Mouse (Mus musculus) lung, postnatal 0 days (tissue): Measurements from ENCODE around the gene Atp2b2. TPM values are rescaled to one million over a fixed set of nuclear protein-coding genes. Genes with fewer than 3 reads are reported as not detected.

Experiments used
- ATAC-seq: fragments of 200-750 bp; cut with Nextera tagmentation; 2 replicates; pipeline ENCODE4 v1.8.0; 2017; ENCODE audit warnings: moderate library complexity
- DNase-seq: peaks from one replicate; pipeline ENCODE4 v3.0.0-alpha.2; 2016; ENCODE audit warnings: low spot score
- H3K27ac ChIP-seq: fragments of 300-500 bp; sonication (generic); 2 replicates; pipeline ENCODE4 v1.5.1; 2014; ENCODE audit warnings: antibody characterized with exemption, mild to moderate bottlenecking, low read length, mixed read lengths
- H3K27me3 ChIP-seq: fragments of 300-500 bp; sonication (generic); replicated peaks from 2 replicates; pipeline ENCODE4 v1.6.1; 2014; ENCODE audit warnings: low read length, mixed read lengths; ENCODE audit not compliant: insufficient read depth
- H3K36me3 ChIP-seq: fragments of 300-500 bp; sonication (generic); 2 replicates; pipeline ENCODE4 v1.6.1; 2014; ENCODE audit warnings: low read length, mixed read lengths; ENCODE audit not compliant: insufficient read depth
- H3K4me1 ChIP-seq: fragments of 300-500 bp; sonication (generic); 2 replicates; pipeline ENCODE4 v1.6.1; 2014; ENCODE audit warnings: antibody characterized with exemption, low read depth, low read length, mixed read lengths; ENCODE audit not compliant: insufficient read depth
- H3K4me2 ChIP-seq: fragments of 300-500 bp; sonication (generic); replicated peaks from 2 replicates; pipeline ENCODE4 v1.6.1; 2014; ENCODE audit warnings: low read depth, mild to moderate bottlenecking, low read length, moderate library complexity, mixed read lengths
- H3K4me3 ChIP-seq: fragments of 300-500 bp; sonication (generic); 2 replicates; pipeline ENCODE4 v1.5.1; 2014; ENCODE audit warnings: low read depth, low read length
- H3K9ac ChIP-seq: fragments of 300-500 bp; sonication (generic); replicated peaks from 2 replicates; pipeline ENCODE4 v1.6.1; 2014; ENCODE audit warnings: low read depth, mild to moderate bottlenecking
- H3K9me3 ChIP-seq: fragments of 300-500 bp; sonication (generic); 2 replicates; pipeline ENCODE4 v1.6.1; 2016; ENCODE audit warnings: low read length, mixed read lengths
- CTCF ChIP-seq: IDR thresholded peaks from 2 replicates; pipeline ENCODE4 v1.5.1; 2016; ENCODE audit warnings: antibody characterized with exemption, mild to moderate bottlenecking
- EP300 ChIP-seq: IDR thresholded peaks from 2 replicates; pipeline ENCODE4 v1.6.1; 2016; ENCODE audit warnings: antibody characterized with exemption, mild to moderate bottlenecking, control low read depth
- WGBS: fragments of 180-500 bp; shearing (Covaris S2); extraction: QIAGEN DNeasy Blood & Tissue Kit; methylation state at CpG from one replicate; pipeline ENCODE4 v1.1.7; 2014; 5-methylcytosine and 5-hydroxymethylcytosine counted together
- polyA plus RNA-seq: library from polyadenylated mRNA; unstranded; fragments of >200 nt; fragmentation: Nextera tagmentation; extraction: Ambion mirVana; gene quantifications from 2 replicates; pipeline ENCODE4 v1.2.1, GENCODE M21; 2015

The Atp2b2 gene
- polyA plus RNA-seq, 1 experiment from 2014 or later: 0.63 TPM

- Histone ChIP-seq H3K9me3 (no peaks in the 10 kb centered on the region), H3K36me3 (no peaks in the 10 kb centered on the region), H3K4me1 (no peaks in the 10 kb centered on the region), H3K9ac (no peak overlapping the region), H3K4me2 (no peak overlapping the region), H3K27ac (no peak overlapping the region), H3K4me3 (no peak overlapping the region), H3K27me3 (no peaks in the 10 kb centered on the region)
- ATAC-seq: no peak
- DNase-seq: no peak
- 64% methylated on average over 2 of the region's 2 CpGs for WGBS
- TF ChIP-seq CTCF: no peak
Observed at GRCm38 (mm10) chr6:113875201-113875600, 167.2 kb downstream of the Atp2b2 start.

GRCm38 (mm10) chr6:113872654-113873053 is 169.8 kb downstream of the Atp2b2 start:
- Histone ChIP-seq H3K9me3 (no peaks in the 10 kb centered on the region), H3K27ac (no peak overlapping the region), H3K4me3 (no peak overlapping the region), H3K9ac (no peak overlapping the region), H3K36me3 (no peaks in the 10 kb centered on the region), H3K4me2 (no peak overlapping the region), H3K4me1 (no peaks in the 10 kb centered on the region), H3K27me3 (no peaks in the 10 kb centered on the region)
- WGBS: 72% methylated on average over 7 of the region's 7 CpGs
- DNase-seq: no peak
- no peak for TF ChIP-seq EP300
- ATAC-seq: no peak

GRCm38 (mm10) chr6:113870775-113871174 is 171.6 kb downstream of the Atp2b2 start:
- DNase-seq (no peak), ATAC-seq (no peak)
- Histone ChIP-seq H3K4me3 (no peak overlapping the region), H3K9me3 (no peaks in the 10 kb centered on the region), H3K4me1 (no peaks in the 10 kb centered on the region), H3K27ac (no peak overlapping the region), H3K9ac (no peak overlapping the region), H3K36me3 (no peaks in the 10 kb centered on the region), H3K4me2 (no peak overlapping the region), H3K27me3 (no peaks in the 10 kb centered on the region)
- TF ChIP-seq EP300: no peak
- TF ChIP-seq CTCF: no peak
- WGBS: 59% methylated on average over 9 of the region's 9 CpGs

- Histone ChIP-seq H3K27ac (no peak overlapping the region), H3K9me3 (no peaks in the 10 kb centered on the region), H3K4me3 (no peak overlapping the region), H3K27me3 (no peaks in the 10 kb centered on the region), H3K4me1 (no peaks in the 10 kb centered on the region), H3K4me2 (no peak overlapping the region), H3K36me3 (no peaks in the 10 kb centered on the region), H3K9ac (no peak overlapping the region)
- TF ChIP-seq CTCF (no peak), EP300 (no peak)
- DNase-seq (no peak), ATAC-seq (no peak)
- 53% methylated on average over 6 of the region's 6 CpGs for WGBS
Observed at GRCm38 (mm10) chr6:113868552-113868951, 173.9 kb downstream of the Atp2b2 start.

GRCm38 (mm10) chr6:113865699-113866098 is 176.7 kb downstream of the Atp2b2 start:
- Histone ChIP-seq H3K9ac (no peak overlapping the region), H3K4me1 (no peaks in the 10 kb centered on the region), H3K36me3 (no peaks in the 10 kb centered on the region), H3K9me3 (no peaks in the 10 kb centered on the region), H3K27me3 (no peaks in the 10 kb centered on the region), H3K27ac (no peak overlapping the region), H3K4me3 (no peak overlapping the region), H3K4me2 (no peak overlapping the region)
- DNase-seq (no peak), ATAC-seq (no peak)
- TF ChIP-seq EP300 (no peak), CTCF (0 out of 2 replicates have a peak, but pooled peaks have one; percentile 2)
- WGBS: 54% methylated on average over 7 of the region's 7 CpGs

- Histone ChIP-seq H3K27me3 (no peaks in the 10 kb centered on the region), H3K4me1 (no peaks in the 10 kb centered on the region), H3K27ac (no peak overlapping the region), H3K4me2 (no peak overlapping the region), H3K36me3 (no peaks in the 10 kb centered on the region), H3K9ac (no peak overlapping the region), H3K9me3 (no peaks in the 10 kb centered on the region), H3K4me3 (no peak overlapping the region)
- no peak for DNase-seq
- TF ChIP-seq CTCF (no peak), EP300 (no peak)
- WGBS: 50% methylated on average over 6 of the region's 8 CpGs
- ATAC-seq: no peak
Observed at GRCm38 (mm10) chr6:113864812-113865211, 177.6 kb downstream of the Atp2b2 start.

- Histone ChIP-seq H3K36me3 (no peaks in the 10 kb centered on the region), H3K9ac (no peak overlapping the region), H3K9me3 (no peaks in the 10 kb centered on the region), H3K4me2 (no peak overlapping the region), H3K4me1 (no peaks in the 10 kb centered on the region), H3K27ac (no peak overlapping the region), H3K27me3 (no peaks in the 10 kb centered on the region), H3K4me3 (no peak overlapping the region)
- DNase-seq (no peak), ATAC-seq (no peak)
- TF ChIP-seq CTCF (no peak), EP300 (no peak)
- 66% methylated on average over 4 of the region's 4 CpGs for WGBS
Observed at GRCm38 (mm10) chr6:113862955-113863354, 179.5 kb downstream of the Atp2b2 start.
